Mouse (Mus musculus): Measurements from ENCODE around the gene Lamtor1. TPM values are rescaled to one million over a fixed set of nuclear protein-coding genes. Genes with fewer than 3 reads are reported as not detected.

The Lamtor1 gene
- total RNA-seq, 2 experiments from 2014 or later = 75.7 to 91.8 TPM

GRCm38 (mm10) chr7:101951648-101952047 is 45.9 kb downstream of the Lamtor1 start:
- ATAC-seq (replicated peaks; ENCODE audit: poor library complexity) = no peak

GRCm38 (mm10) chr7:101952098-101952497 is 46.4 kb downstream of the Lamtor1 start:
- ATAC-seq (replicated peaks; ENCODE audit: poor library complexity) = peak; percentile 72

GRCm38 (mm10) chr7:101954163-101954562 is 48.5 kb downstream of the Lamtor1 start:
- ATAC-seq (replicated peaks; ENCODE audit: poor library complexity) = no peak

- ATAC-seq (replicated peaks; ENCODE audit: poor library complexity) = no peak
Observed at GRCm38 (mm10) chr7:101955276-101955675, 49.6 kb downstream of the Lamtor1 start.

GRCm38 (mm10) chr7:101955862-101956261 is 50.2 kb downstream of the Lamtor1 start:
- ATAC-seq (replicated peaks; ENCODE audit: poor library complexity) = no peak

- peak; percentile 37; the same call in 1 of the 2 replicates for ATAC-seq (replicated peaks; ENCODE audit: poor library complexity)
Observed at GRCm38 (mm10) chr7:101956481-101956880, 50.8 kb downstream of the Lamtor1 start.

- ATAC-seq (replicated peaks; ENCODE audit: poor library complexity) = no peak
Observed at GRCm38 (mm10) chr7:101956911-101957310, 51.2 kb downstream of the Lamtor1 start.

GRCm38 (mm10) chr7:101962829-101963228 is 57.1 kb downstream of the Lamtor1 start:
- no peak for ATAC-seq (replicated peaks; ENCODE audit: poor library complexity)

- ATAC-seq (replicated peaks; ENCODE audit: poor library complexity) = peak; percentile 50; the same call in 1 of the 2 replicates
Observed at GRCm38 (mm10) chr7:101963621-101964020, 57.9 kb downstream of the Lamtor1 start.

GRCm38 (mm10) chr7:101964551-101964950 is 58.8 kb downstream of the Lamtor1 start:
- no peak for ATAC-seq (replicated peaks; ENCODE audit: poor library complexity)

GRCm38 (mm10) chr7:101965606-101966005 is 59.9 kb downstream of the Lamtor1 start:
- ATAC-seq (replicated peaks; ENCODE audit: poor library complexity) = peak; percentile 49

- no peak for ATAC-seq (replicated peaks; ENCODE audit: poor library complexity)
Observed at GRCm38 (mm10) chr7:101967256-101967655, 61.6 kb downstream of the Lamtor1 start.

GRCm38 (mm10) chr7:101968751-101969150 is 63.0 kb downstream of the Lamtor1 start:
- ATAC-seq (replicated peaks; ENCODE audit: poor library complexity) = no peak

- ATAC-seq (replicated peaks; ENCODE audit: poor library complexity) = peak; percentile 58
Observed at GRCm38 (mm10) chr7:101969694-101970428, 64.2 kb downstream of the Lamtor1 start.

GRCm38 (mm10) chr7:101970429-101970775 is 64.7 kb downstream of the Lamtor1 start:
- peak; percentile 21 for ATAC-seq (replicated peaks; ENCODE audit: poor library complexity)

- ATAC-seq (replicated peaks; ENCODE audit: poor library complexity) = peak; percentile 60
Observed at GRCm38 (mm10) chr7:101970821-101971461, 65.2 kb downstream of the Lamtor1 start.

GRCm38 (mm10) chr7:101971721-101972120 is 66.0 kb downstream of the Lamtor1 start:
- no peak for ATAC-seq (replicated peaks; ENCODE audit: poor library complexity)

- no peak for ATAC-seq (replicated peaks; ENCODE audit: poor library complexity)
Observed at GRCm38 (mm10) chr7:101973730-101974129, 68.0 kb downstream of the Lamtor1 start.

GRCm38 (mm10) chr7:101974505-101974904 is 68.8 kb downstream of the Lamtor1 start:
- peak; percentile 18; the same call in 1 of the 2 replicates for ATAC-seq (replicated peaks; ENCODE audit: poor library complexity)

All from megakaryocyte progenitor cell, adult 5-6 weeks (primary cell).